Mouse (Mus musculus) frontal cortex, postnatal 10 days (tissue): ENCODE measurements around the gene Lgi1.

Experiments
- DNase-seq, 2 experiments: peaks; one replicate each; pipeline ENCODE4 v3.0.0; 2022; ENCODE audit warnings: low spot score in 2 of 2, mixed read lengths in 1 of 2

Lgi1 gene

DNA sequence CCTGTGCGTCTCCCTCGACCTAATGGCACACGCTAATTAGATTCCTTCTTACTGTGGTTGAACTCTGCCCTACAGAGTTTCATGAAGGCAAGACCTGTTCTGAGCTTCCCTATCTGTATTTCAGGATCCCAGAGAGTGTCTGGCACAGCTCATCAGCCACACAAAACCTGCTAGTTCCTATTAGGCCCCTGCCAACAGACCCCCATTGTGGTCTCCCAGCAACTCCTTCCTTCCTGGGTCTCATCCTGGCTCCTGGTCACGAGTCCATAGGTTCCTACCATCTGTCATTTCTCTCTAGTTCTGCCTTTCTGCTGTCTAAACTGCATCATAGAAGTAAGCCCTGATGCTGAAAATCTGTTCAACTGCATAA, 60.7 kb downstream of the Lgi1 start:
- no peak for DNase-seq

- no peak for DNase-seq
These were observed 61.5 kb downstream of the Lgi1 start for GRCm38 (mm10) chr19:38325854-38326253.

GRCm38 (mm10) chr19:38327002-38327401, 62.7 kb downstream of the Lgi1 start:
- no peak for DNase-seq

GRCm38 (mm10) chr19:38328010-38328409, 63.7 kb downstream of the Lgi1 start:
- DNase-seq = no peak

DNA sequence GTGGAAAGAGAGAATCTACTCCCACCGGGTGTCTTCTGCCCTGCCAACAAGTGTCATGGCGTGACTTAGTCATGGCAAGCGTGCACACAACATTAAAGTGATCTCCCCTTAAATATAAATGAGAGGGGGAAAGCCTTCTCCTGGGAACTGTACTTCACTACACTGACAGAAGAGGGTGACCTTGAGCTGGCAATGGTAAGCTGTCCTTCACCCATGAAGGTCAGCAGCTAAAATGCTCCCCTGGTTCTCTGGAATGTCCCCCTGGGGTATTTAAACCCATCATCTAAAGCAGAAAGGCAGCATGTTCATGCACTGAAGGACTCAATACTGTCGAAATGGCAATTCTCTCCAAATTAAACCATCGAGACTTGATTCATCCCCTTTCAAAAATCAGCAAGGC, 64.9 kb downstream of the Lgi1 start:
- no peak for DNase-seq

DNA sequence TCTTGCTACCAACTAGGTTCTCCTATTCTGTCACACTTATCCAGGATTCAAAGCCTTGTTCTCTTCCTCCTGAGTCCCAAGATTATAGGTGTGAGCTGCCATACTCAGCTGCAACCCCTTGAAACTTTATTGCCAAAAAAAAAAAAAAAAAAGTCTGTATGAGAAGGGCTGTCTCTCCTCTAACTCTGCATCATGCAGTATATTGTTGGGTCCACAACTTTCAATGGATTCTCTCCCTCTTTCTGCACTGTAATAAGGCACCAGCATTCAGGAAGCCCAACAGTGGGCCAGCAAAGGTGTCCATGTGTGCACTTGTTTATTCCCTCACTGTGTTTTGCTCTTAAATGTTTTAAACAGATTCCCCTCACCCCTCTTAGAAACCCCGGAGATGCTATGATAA, 66.7 kb downstream of the Lgi1 start:
- no peak for DNase-seq

DNA sequence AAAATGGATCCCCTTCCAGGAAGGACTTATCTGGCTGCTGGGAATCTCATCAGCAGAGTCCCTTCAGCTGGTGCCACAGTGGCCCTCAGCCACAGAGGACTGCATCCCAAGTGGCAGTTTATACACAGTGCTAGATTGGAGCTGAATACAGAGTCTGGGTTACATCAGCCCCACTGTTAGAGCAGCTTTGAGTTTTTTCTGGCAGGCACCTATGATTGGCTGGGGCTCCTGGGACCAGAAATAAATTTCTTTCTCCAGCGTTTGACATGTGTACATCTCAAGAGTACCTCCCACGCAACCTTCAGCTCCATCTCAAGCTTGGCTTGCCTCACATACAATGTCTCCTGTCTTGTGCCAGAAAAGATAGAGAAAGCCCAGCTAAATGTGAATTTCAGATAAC, 67.9 kb downstream of the Lgi1 start:
- DNase-seq = peak in 1 of 2 experiments; percentile 23

DNA sequence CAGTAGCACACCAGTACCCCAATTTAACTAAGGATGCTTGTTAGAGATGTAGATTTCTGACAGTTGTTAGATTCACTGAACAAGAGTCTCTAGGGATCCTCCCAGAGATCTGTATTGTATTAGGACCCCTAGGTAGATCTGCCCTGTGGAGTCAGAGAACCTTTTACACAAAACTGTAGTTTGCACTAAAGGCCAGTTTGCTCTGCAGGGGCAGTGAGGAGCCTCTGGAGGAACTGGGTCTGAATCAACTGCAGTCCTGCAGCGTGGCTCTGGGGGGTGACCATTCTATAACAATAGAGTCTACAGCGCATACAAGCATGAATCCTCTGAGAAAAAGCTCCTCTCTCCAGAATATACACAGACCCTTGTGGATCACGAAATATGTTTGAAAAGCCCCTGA, 68.5 kb downstream of the Lgi1 start:
- DNase-seq = no peak

DNA sequence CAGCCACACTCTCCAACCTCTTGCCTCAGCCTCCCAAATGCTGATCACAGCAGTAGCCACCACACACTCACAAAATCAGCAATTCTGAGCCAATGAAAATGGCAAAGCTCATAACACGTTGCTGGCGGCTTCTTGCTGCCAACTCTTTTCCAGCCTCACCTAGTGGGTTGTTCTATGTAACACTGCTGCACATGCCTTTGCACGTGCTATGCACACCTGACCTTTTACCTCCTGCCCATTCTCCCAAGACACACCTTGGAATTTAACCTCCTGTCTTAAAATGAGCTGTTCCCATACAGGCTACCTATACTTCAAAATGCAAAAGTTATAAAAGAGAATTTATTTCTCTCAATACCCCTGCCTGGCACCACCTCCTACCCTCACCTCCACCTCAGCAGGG, 72.2 kb downstream of the Lgi1 start:
- DNase-seq = no peak

GRCm38 (mm10) chr19:38337332-38337731, 73.0 kb downstream of the Lgi1 start:
- DNase-seq = no peak

DNA sequence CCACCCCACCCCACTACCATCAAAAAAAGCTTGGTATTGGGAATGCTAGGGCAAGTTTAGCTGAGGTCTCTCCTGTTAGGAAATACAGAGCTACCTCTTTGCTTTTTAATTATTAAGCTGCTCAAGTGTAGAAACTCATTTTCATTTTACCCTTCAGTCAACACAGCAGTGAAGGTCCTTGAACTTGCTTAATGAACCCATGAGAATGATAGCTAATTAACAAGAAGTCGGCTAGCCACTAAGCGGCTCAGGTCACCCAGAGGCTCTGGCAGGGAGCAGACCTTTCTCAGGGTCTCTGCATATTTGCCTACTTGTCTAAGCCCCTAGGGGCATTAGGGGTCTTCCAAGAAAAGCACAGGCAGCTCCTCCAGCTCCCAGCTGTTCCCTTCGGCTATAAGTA, 75.4 kb downstream of the Lgi1 start:
- no peak for DNase-seq

DNA sequence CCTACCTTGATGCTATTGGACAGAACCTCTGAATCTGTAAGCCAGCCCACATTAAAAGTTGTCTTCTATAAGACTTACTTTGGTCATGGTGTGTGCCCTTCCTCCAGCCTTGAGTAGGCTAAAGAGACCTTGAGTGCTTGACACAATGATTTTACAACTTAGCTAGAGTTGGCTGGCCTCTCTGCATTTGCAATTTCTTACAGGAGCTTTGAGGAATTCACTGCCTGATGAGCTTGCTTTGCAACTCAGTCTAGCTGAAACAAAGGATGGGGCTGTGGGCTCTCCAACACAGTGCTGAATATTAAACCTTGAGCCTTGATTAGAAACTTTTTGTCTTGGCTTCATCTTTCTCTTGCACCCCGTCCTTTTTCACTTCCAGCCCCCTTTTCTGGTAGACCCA, 78.9 kb downstream of the Lgi1 start:
- DNase-seq = no peak

DNA sequence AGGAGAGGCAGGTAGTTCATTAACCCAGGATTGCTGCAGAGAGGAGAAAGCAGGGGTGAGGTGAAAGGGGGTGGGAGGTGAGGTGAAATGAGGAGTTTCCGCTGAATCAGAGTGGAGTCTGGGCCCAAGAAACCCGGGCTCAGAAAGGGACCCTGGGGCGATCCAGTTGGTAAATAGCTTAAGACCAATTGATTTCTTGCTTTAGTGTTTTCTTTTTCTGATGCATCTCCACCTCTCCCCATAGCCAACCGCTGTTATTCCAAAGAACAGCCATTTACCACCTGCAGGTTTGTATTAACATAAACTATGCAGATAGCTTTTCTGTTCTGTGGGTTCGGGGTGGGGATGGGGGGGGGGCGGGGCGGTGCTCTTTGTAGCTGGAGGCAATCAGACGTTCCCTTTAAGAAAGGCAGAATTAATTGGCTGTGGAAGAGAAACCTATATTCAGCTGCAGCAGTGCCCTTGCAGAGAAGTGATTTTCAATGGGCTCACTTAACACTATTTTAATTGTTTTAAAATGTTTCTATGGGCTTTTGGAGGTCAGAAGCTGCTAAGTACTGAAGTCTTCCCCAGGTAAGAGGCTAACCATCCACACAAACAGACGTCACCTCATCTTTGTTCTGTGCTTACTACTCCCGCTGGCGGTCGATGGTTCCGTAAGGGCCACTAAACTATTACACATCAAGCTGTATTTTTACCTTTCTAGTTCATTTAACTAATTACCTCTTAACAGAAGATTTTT, 84.1 kb downstream of the Lgi1 start:
- DNase-seq = no peak

GRCm38 (mm10) chr19:38349013-38349341, 84.6 kb downstream of the Lgi1 start:
- no peak for DNase-seq

DNA sequence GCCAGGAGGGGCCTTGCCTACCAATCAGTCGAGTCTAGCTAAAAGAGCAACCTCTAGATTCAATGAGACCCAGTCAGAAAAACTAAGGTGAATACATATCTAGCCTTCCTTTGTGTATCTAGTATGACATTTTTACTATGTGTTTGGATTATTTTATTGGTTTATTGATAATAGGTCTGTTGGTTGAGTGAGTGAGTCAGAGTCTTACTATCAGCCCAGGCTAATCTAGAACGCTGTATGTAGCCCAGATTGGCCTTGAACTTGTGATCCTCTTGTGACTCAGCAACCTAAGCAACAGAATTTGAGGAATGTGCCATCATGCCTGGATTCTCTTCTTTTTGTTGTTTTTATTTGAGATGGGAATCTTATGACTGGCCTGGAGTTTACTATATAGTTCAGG, 86.9 kb downstream of the Lgi1 start:
- DNase-seq = no peak

- DNase-seq = no peak
These were observed 87.4 kb downstream of the Lgi1 start for GRCm38 (mm10) chr19:38351728-38352127.

- peak in 1 of 2 experiments; percentile 18 for DNase-seq
These were observed 88.3 kb downstream of the Lgi1 start for GRCm38 (mm10) chr19:38352495-38353130.

DNA sequence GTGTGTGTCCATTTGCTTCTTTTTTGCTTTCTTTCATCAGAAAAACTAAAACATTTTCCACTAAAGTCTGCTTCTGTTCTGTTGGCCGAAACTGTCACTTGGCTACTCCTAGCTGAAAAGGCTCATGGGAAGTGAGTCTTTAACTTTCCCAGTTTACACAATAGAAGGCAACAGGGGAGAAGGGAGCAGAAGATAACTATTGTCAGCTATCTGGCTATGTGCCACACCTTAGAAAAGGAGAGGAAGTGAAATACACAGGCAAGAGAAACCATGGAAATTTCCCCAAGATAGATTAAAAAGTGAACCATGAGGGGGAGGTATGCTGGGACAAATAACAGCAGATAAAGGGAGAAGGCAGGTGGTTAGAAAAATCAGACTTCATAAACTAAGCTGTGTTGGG, 89.9 kb downstream of the Lgi1 start:
- no peak for DNase-seq

- no peak for DNase-seq
These were observed 90.6 kb downstream of the Lgi1 start for GRCm38 (mm10) chr19:38354819-38355360.

GRCm38 (mm10) chr19:38356211-38356828, 92.0 kb downstream of the Lgi1 start:
- no peak for DNase-seq

GRCm38 (mm10) chr19:38357956-38358623, 93.8 kb downstream of the Lgi1 start:
- DNase-seq = no peak

DNA sequence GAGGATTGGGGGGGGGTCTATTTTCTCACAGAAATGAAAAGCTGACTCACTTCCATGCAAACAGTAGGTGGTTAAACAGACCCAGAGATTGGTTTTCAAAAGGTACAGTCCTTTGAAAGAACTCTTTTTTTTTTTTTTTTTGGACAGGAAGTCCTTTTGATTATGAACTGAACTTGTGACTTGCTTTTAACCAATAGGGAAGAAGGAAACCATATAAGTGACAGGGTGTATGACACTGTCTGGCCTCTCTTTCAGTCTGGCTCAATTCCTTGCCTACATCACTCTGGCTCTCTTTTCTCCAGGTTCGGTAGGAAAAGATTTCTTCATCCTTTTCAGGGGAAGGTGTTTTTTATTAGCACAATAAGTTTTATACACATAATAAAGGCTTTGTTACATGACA, 95.0 kb downstream of the Lgi1 start:
- no peak for DNase-seq
